Mouse (Mus musculus) limb, embryonic 14.5 days (tissue): Measurements from ENCODE around the gene Sidt1. TPM values are rescaled to one million over a fixed set of nuclear protein-coding genes. Genes with fewer than 3 reads are reported as not detected.

ENCODE experiments used
- ATAC-seq: fragments of 200-750 bp; cut with Nextera tagmentation; 2 replicates; pipeline ENCODE4 v1.8.0; 2017; ENCODE audit warnings: low read depth, moderate number of reproducible peaks, moderate TSS enrichment; ENCODE audit not compliant: low FRiP score
- DNase-seq: peaks from one replicate; pipeline ENCODE4 v3.0.0-alpha.2; 2015; ENCODE audit warnings: low spot score
- H3K27ac ChIP-seq: fragments of 300-500 bp; sonication (generic); replicated peaks from 2 replicates; pipeline ENCODE4 v1.5.1; 2014; ENCODE audit warnings: low read depth, mild to moderate bottlenecking, low read length, moderate library complexity, mixed read lengths
- H3K27me3 ChIP-seq: fragments of 300-500 bp; sonication (generic); 2 replicates; pipeline ENCODE4 v1.6.1; 2014; ENCODE audit warnings: low read length, mixed read lengths; ENCODE audit not compliant: control insufficient read depth, insufficient read depth
- H3K36me3 ChIP-seq: fragments of 300-500 bp; sonication (generic); 2 replicates; pipeline ENCODE4 v1.6.1; 2014; ENCODE audit warnings: mild to moderate bottlenecking, low read length, moderate library complexity, mixed read lengths; ENCODE audit not compliant: control insufficient read depth, insufficient read depth
- H3K4me1 ChIP-seq: fragments of 300-500 bp; sonication (generic); 2 replicates; pipeline ENCODE4 v1.6.1; 2014; ENCODE audit warnings: antibody characterized with exemption, low read length, mixed read lengths; ENCODE audit not compliant: control insufficient read depth, insufficient read depth
- H3K4me2 ChIP-seq: fragments of 300-500 bp; sonication (generic); replicated peaks from 2 replicates; pipeline ENCODE4 v1.6.1; 2014; ENCODE audit warnings: low read depth, mild to moderate bottlenecking, low read length, moderate library complexity; ENCODE audit not compliant: severe bottlenecking
- H3K4me3 ChIP-seq: fragments of 300-500 bp; sonication (generic); replicated peaks from 2 replicates; pipeline ENCODE4 v1.5.1; 2014; ENCODE audit warnings: low read length
- H3K9ac ChIP-seq: fragments of 300-500 bp; sonication (generic); 2 replicates; pipeline ENCODE4 v1.6.1; 2014; ENCODE audit warnings: mild to moderate bottlenecking, low read depth, low read length, moderate library complexity; ENCODE audit not compliant: severe bottlenecking
- H3K9me3 ChIP-seq: fragments of 300-500 bp; sonication (generic); 2 replicates; pipeline ENCODE4 v1.6.1; 2016; ENCODE audit warnings: low read length; ENCODE audit not compliant: control insufficient read depth
- POLR2A ChIP-seq: fragments of 200-500 bp; IDR thresholded peaks from 2 replicates; pipeline ENCODE4 v1.8.0; 2012; ENCODE audit warnings: inconsistent platforms, mild to moderate bottlenecking, moderate library complexity, borderline replicate concordance; ENCODE audit not compliant: insufficient read depth, insufficient read length; ENCODE audit errors: extremely low read depth
- WGBS: fragments of 180-500 bp; shearing (Covaris S2); extraction: QIAGEN DNeasy Blood & Tissue Kit; methylation state at CpG from one replicate; pipeline ENCODE4 v1.1.7; 2014; 5-methylcytosine and 5-hydroxymethylcytosine counted together
- polyA plus RNA-seq, 2 experiments: library from polyadenylated mRNA; depleted of rRNA in 1 of 2; stranded (reverse) in 1 of 2; unstranded in 1 of 2; fragments of >200 nt; fragmentation: Nextera tagmentation in 1 of 2; extraction: Ambion mirVana in 1 of 2; gene quantifications; 2 replicates each; pipeline versions ENCODE4 v1.2.1 to v1.2.3; 2012 to 2014

Sidt1 gene
- 0.79 and 1.1 TPM in 2 replicates for polyA plus RNA-seq (2012; rRNA removed)
- polyA plus RNA-seq (2014; fragmentation: Nextera tagmentation; extraction: Ambion mirVana): 0.12 and 0.40 TPM in 2 replicates

- Histone ChIP-seq H3K4me1 (peaks cover 4% of the 10 kb centered on the region; the same call in 1 of the 2 replicates), H3K27ac (no peak within 1 kb of the TSS), H3K36me3 (no peaks in the 10 kb centered on the region), H3K4me2 (peak within 1 kb of the TSS; percentile 97), H3K9me3 (0 out of 2 replicates have a peak, but pooled peaks cover 3% of the 10 kb centered on the region), H3K4me3 (peak within 1 kb of the TSS; percentile 58), H3K27me3 (0 out of 2 replicates have a peak, but pooled peaks cover 17% of the 10 kb centered on the region), H3K9ac (peak within 1 kb of the TSS; percentile 61)
- no peak for DNase-seq
- 6% methylated on average over 15 of the region's 15 CpGs for WGBS
- no peak for ATAC-seq
- no peak for TF ChIP-seq POLR2A
Observed at GRCm38 (mm10) chr16:44332861-44333284, at the start of gene Sidt1. TSS of gene Sidt1 (minus strand) at chr16:44333196.

DNA sequence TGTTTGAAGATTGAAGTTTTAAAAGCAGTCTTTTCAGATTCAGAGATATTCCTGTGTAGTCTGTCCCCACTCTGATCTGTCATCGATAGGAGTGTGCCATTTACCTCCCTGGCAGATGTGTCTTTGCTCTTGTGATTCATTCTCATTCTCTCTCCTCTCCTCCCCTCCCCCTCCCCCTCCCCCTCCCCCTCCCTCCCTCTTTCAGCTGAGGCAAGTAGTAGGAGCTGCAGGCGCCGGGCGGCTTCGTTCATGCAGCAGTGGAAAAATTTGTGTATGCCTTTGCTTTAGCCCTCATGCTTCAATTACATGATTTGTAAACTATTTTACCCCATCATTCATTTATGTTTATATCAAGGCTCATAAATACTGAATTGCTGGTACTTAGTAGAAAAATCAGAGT lies 48.6 kb upstream of the Sidt1 start:
- ATAC-seq: no peak
- Histone ChIP-seq H3K4me3 (no peak overlapping the region), H3K4me1 (peaks cover 10% of the 10 kb centered on the region), H3K9me3 (no peaks in the 10 kb centered on the region), H3K27me3 (no peaks in the 10 kb centered on the region), H3K36me3 (peaks cover 11% of the 10 kb centered on the region), H3K4me2 (no peak overlapping the region), H3K27ac (no peak overlapping the region), H3K9ac (no peak overlapping the region)
- no peak for TF ChIP-seq POLR2A
- 15% methylated on average over 5 of the region's 5 CpGs for WGBS
- DNase-seq: no peak

DNA sequence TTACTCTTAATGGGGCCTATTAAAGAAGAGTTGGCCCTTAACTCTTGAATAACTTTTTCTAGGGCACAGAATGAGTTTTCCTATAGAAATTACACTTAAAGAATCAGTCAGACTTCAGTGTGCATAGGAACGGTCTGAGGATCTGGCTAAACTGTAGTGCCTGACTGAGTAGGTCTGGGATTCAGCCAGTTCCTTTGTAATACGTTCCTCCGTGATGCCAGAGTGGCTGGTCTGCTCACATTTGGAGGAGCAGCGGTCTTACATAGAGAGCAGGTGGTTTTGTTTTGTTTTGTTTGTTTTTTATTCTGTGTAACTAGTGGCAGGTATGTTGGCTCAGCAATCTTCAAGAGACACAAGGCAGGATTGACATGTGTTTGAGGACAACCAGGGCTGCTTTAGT lies 47.0 kb upstream of the Sidt1 start:
- H3K27me3 ChIP-seq: no peaks in the 10 kb centered on the region
- no peak for DNase-seq
- 46% methylated on average over 4 of the region's 4 CpGs for WGBS
- no peak overlapping the region for H3K4me2 ChIP-seq
- no peak for ATAC-seq
- peaks cover 15% of the 10 kb centered on the region for H3K36me3 ChIP-seq
- TF ChIP-seq POLR2A: no peak
- no peak overlapping the region for H3K27ac ChIP-seq
- no peaks in the 10 kb centered on the region for H3K9me3 ChIP-seq
- H3K4me1 ChIP-seq: peaks cover 10% of the 10 kb centered on the region
- no peak overlapping the region for H3K4me3 ChIP-seq
- H3K9ac ChIP-seq: no peak overlapping the region

DNA sequence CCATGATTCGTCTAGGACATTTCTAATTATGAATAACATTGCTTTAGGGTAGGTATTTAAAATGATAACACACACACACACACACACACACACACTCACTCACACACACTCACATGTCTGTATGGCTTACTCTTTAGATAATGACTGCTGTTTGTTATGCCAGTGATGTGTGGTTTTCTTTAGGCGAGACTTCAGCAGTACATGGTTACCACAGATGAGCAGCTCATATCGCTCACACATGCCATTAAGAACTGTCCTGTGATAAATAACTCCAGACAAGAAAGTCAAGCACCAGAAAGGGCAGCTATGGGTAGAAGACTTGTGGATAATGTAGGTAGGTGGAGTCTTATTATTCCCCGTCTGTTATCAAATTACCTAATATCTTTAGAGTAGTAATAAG lies 42.5 kb upstream of the Sidt1 start:
- TF ChIP-seq POLR2A: no peak

GRCm38 (mm10) chr16:44365522-44365921 lies 32.5 kb upstream of the Sidt1 start:
- TF ChIP-seq POLR2A: no peak
- peaks cover 24% of the 10 kb centered on the region for H3K36me3 ChIP-seq
- H3K4me3 ChIP-seq: no peak overlapping the region
- DNase-seq (no peak), ATAC-seq (no peak)
- H3K4me2 ChIP-seq: no peak overlapping the region
- H3K27ac ChIP-seq: no peak overlapping the region
- H3K9ac ChIP-seq: no peak overlapping the region
- H3K9me3 ChIP-seq: no peaks in the 10 kb centered on the region
- 91% methylated on average over 7 of the region's 7 CpGs for WGBS
- no peaks in the 10 kb centered on the region for H3K4me1 ChIP-seq
- H3K27me3 ChIP-seq: no peaks in the 10 kb centered on the region

More for the DNA sequence above, 42.5 kb upstream of the Sidt1 start:
- ATAC-seq (no peak), DNase-seq (no peak)
- Histone ChIP-seq H3K36me3 (peaks cover 22% of the 10 kb centered on the region), H3K9me3 (no peaks in the 10 kb centered on the region), H3K4me3 (no peak overlapping the region), H3K27ac (no peak overlapping the region), H3K9ac (no peak overlapping the region), H3K4me1 (no peaks in the 10 kb centered on the region), H3K27me3 (no peaks in the 10 kb centered on the region), H3K4me2 (no peak overlapping the region)
- 86% methylated on average over 4 of the region's 4 CpGs for WGBS
